Mouse (Mus musculus): ENCODE measurements around the gene Pam16. TPM values are rescaled to one million over a fixed set of nuclear protein-coding genes. Genes with fewer than 3 reads are reported as not detected.

Pam16 gene
- 112 TPM for polyA plus RNA-seq (2014; fragmentation: Illumina TruSeq; extraction: RNeasy Lipid Tissue Mini Kit (QIAGEN cat#74804); ENCODE audit: low read depth, low replicate concordance)

GRCm38 (mm10) chr16:4624481-4625110 is at the start of gene Pam16:
Gene Pam16, minus strand, starts transcription at chr16:4624988.

GRCm38 (mm10) chr16:4639831-4640237 is 15.0 kb upstream of the Pam16 start, which contains the start of the genes Vasn and Dnaja3:
Gene Vasn, plus strand, starts transcription at chr16:4639941.
Gene Dnaja3, plus strand, starts transcription at chr16:4639989.

GRCm38 (mm10) chr16:4593971-4594813 is 30.6 kb downstream of the Pam16 start, which contains the start of gene Glis2:
Gene Glis2, plus strand, starts transcription at chr16:4594713.

Other genes with a start within 250 kb of the Pam16 start
- 12.4 TPM for gene Adcy9, start 204.5 kb downstream of the Pam16 start, polyA plus RNA-seq (2014; fragmentation: Illumina TruSeq; extraction: RNeasy Lipid Tissue Mini Kit (QIAGEN cat#74804); ENCODE audit: low read depth, low replicate concordance)
- 725 TPM for gene Srl, start 83.2 kb downstream of the Pam16 start, polyA plus RNA-seq (2014; fragmentation: Illumina TruSeq; extraction: RNeasy Lipid Tissue Mini Kit (QIAGEN cat#74804); ENCODE audit: low read depth, low replicate concordance)
- gene Tfap4, start 65.1 kb downstream of the Pam16 start, polyA plus RNA-seq (2014; fragmentation: Illumina TruSeq; extraction: RNeasy Lipid Tissue Mini Kit (QIAGEN cat#74804); ENCODE audit: low read depth, low replicate concordance) = 1.9 TPM
- 10.6 TPM for gene Glis2, start 30.3 kb downstream of the Pam16 start, polyA plus RNA-seq (2014; fragmentation: Illumina TruSeq; extraction: RNeasy Lipid Tissue Mini Kit (QIAGEN cat#74804); ENCODE audit: low read depth, low replicate concordance)
- gene Vasn, start 15.0 kb upstream of the Pam16 start, polyA plus RNA-seq (2014; fragmentation: Illumina TruSeq; extraction: RNeasy Lipid Tissue Mini Kit (QIAGEN cat#74804); ENCODE audit: low read depth, low replicate concordance) = 12.0 TPM
- 130 TPM for gene Dnaja3, start 15.0 kb upstream of the Pam16 start, polyA plus RNA-seq (2014; fragmentation: Illumina TruSeq; extraction: RNeasy Lipid Tissue Mini Kit (QIAGEN cat#74804); ENCODE audit: low read depth, low replicate concordance)
- gene Coro7, start 54.8 kb upstream of the Pam16 start, polyA plus RNA-seq (2014; fragmentation: Illumina TruSeq; extraction: RNeasy Lipid Tissue Mini Kit (QIAGEN cat#74804); ENCODE audit: low read depth, low replicate concordance) = 7.1 TPM
- gene Nmral1, start 94.4 kb upstream of the Pam16 start, polyA plus RNA-seq (2014; fragmentation: Illumina TruSeq; extraction: RNeasy Lipid Tissue Mini Kit (QIAGEN cat#74804); ENCODE audit: low read depth, low replicate concordance) = 3.4 TPM
- gene Hmox2, start 101.4 kb upstream of the Pam16 start, polyA plus RNA-seq (2014; fragmentation: Illumina TruSeq; extraction: RNeasy Lipid Tissue Mini Kit (QIAGEN cat#74804); ENCODE audit: low read depth, low replicate concordance) = 74.5 TPM
- 65.9 TPM for gene Cdip1, start 165.3 kb upstream of the Pam16 start, polyA plus RNA-seq (2014; fragmentation: Illumina TruSeq; extraction: RNeasy Lipid Tissue Mini Kit (QIAGEN cat#74804); ENCODE audit: low read depth, low replicate concordance)
- gene 4930562C15Rik, start 210.4 kb upstream of the Pam16 start, polyA plus RNA-seq (2014; fragmentation: Illumina TruSeq; extraction: RNeasy Lipid Tissue Mini Kit (QIAGEN cat#74804); ENCODE audit: low read depth, low replicate concordance) = not detected

Data from heart, adult 10 weeks (tissue).